Mouse (Mus musculus): Measurements from ENCODE around the gene Lama4.

Gene Lama4

GRCm38 (mm10) chr10:38994719-38995450, 29.6 kb downstream of the Lama4 start:
- no peak for DNase-seq (ENCODE audit: low read depth)

- no peak for DNase-seq (ENCODE audit: low read depth)
Observed at GRCm38 (mm10) chr10:38995896-38996295, 30.6 kb downstream of the Lama4 start.

- DNase-seq (ENCODE audit: low read depth), result no peak
Observed at GRCm38 (mm10) chr10:39000951-39001350, 35.6 kb downstream of the Lama4 start.

- no peak for DNase-seq (ENCODE audit: low read depth)
Observed at GRCm38 (mm10) chr10:39002521-39002920, 37.2 kb downstream of the Lama4 start.

GRCm38 (mm10) chr10:39003520-39003919, 38.2 kb downstream of the Lama4 start:
- DNase-seq (ENCODE audit: low read depth), result no peak

GRCm38 (mm10) chr10:39005494-39005893, 40.2 kb downstream of the Lama4 start:
- no peak for DNase-seq (ENCODE audit: low read depth)

- no peak for DNase-seq (ENCODE audit: low read depth)
Observed at GRCm38 (mm10) chr10:39006433-39007105, 41.3 kb downstream of the Lama4 start.

- DNase-seq (ENCODE audit: low read depth), result no peak
Observed at GRCm38 (mm10) chr10:39014836-39015235, 49.5 kb downstream of the Lama4 start.

GRCm38 (mm10) chr10:39017986-39018385, 52.7 kb downstream of the Lama4 start:
- no peak for DNase-seq (ENCODE audit: low read depth)

GRCm38 (mm10) chr10:39018635-39019034, 53.3 kb downstream of the Lama4 start:
- no peak for DNase-seq (ENCODE audit: low read depth)

- DNase-seq (ENCODE audit: low read depth), result peak; percentile 38
Observed at GRCm38 (mm10) chr10:39023618-39024256, 58.4 kb downstream of the Lama4 start.

- DNase-seq (ENCODE audit: low read depth), result no peak
Observed at GRCm38 (mm10) chr10:39026529-39026928, 61.2 kb downstream of the Lama4 start.

- DNase-seq (ENCODE audit: low read depth), result no peak
Observed at GRCm38 (mm10) chr10:39027058-39027457, 61.7 kb downstream of the Lama4 start.

GRCm38 (mm10) chr10:39028403-39028802, 63.1 kb downstream of the Lama4 start:
- no peak for DNase-seq (ENCODE audit: low read depth)

GRCm38 (mm10) chr10:39029297-39030147, 64.2 kb downstream of the Lama4 start:
- DNase-seq (ENCODE audit: low read depth), result no peak

- DNase-seq (ENCODE audit: low read depth), result no peak
Observed at GRCm38 (mm10) chr10:39030148-39030685, 64.9 kb downstream of the Lama4 start.

GRCm38 (mm10) chr10:39039564-39039963, 74.2 kb downstream of the Lama4 start:
- DNase-seq (ENCODE audit: low read depth), result peak; percentile 60

GRCm38 (mm10) chr10:39040026-39040425, 74.7 kb downstream of the Lama4 start:
- DNase-seq (ENCODE audit: low read depth), result peak; percentile 16

- DNase-seq (ENCODE audit: low read depth), result no peak
Observed at GRCm38 (mm10) chr10:39044476-39044995, 79.2 kb downstream of the Lama4 start.

GRCm38 (mm10) chr10:39045111-39045510, 79.8 kb downstream of the Lama4 start:
- no peak for DNase-seq (ENCODE audit: low read depth)

- no peak for DNase-seq (ENCODE audit: low read depth)
Observed at GRCm38 (mm10) chr10:39047775-39048174, 82.5 kb downstream of the Lama4 start.
